Mouse (Mus musculus): ENCODE results near the gene Apol7b. TPM values are rescaled to one million over a fixed set of nuclear protein-coding genes. Genes with fewer than 3 reads are reported as not detected.

Apol7b gene
- polyA plus RNA-seq, 1 experiment, result not detected

- Histone ChIP-seq H3K79me2 (ENCODE audit: control insufficient read depth, insufficient read depth) (no peaks in the 10 kb centered on the region), H3K4me3 (no peak overlapping the region), H3K27me3 (ENCODE audit: control insufficient read depth, insufficient read depth, insufficient read length) (no peaks in the 10 kb centered on the region), H3ac (ENCODE audit: control insufficient read depth, insufficient read length) (no peak overlapping the region), H3K36me3 (ENCODE audit: control insufficient read depth, insufficient read depth) (no peaks in the 10 kb centered on the region), H3K4me2 (ENCODE audit: low read depth) (no peak overlapping the region)
- no peak for TF ChIP-seq USF1 (IDR thresholded peaks at IDR 0.05; ENCODE audit: low read depth)
Observed at GRCm38 (mm10) chr15:77384340-77385030, 62.8 kb downstream of the Apol7b start.

- Histone ChIP-seq H3K36me3 (ENCODE audit: control insufficient read depth, insufficient read depth) (no peaks in the 10 kb centered on the region), H3K4me3 (no peak overlapping the region), H3K79me2 (ENCODE audit: control insufficient read depth, insufficient read depth) (no peaks in the 10 kb centered on the region), H3K27me3 (ENCODE audit: control insufficient read depth, insufficient read depth, insufficient read length) (no peaks in the 10 kb centered on the region), H3ac (ENCODE audit: control insufficient read depth, insufficient read length) (no peak overlapping the region), H3K4me2 (ENCODE audit: low read depth) (no peak overlapping the region)
- TF ChIP-seq REST (IDR thresholded peaks at IDR 0.05; ENCODE audit: insufficient read depth, insufficient read length), result no peak
- no peak for TF ChIP-seq POLR2AphosphoS2 (IDR thresholded peaks at IDR 0.05; ENCODE audit: insufficient read length, low read depth)
- TF ChIP-seq USF1 (IDR thresholded peaks at IDR 0.05; ENCODE audit: low read depth), result no peak
- no peak for TF ChIP-seq MYOG (IDR thresholded peaks at IDR 0.05; ENCODE audit: control insufficient read depth in 1 of 3, insufficient read depth in 1 of 3, insufficient read length in 2 of 3, low read depth in 2 of 3)
- no peak for TF ChIP-seq MAX (IDR thresholded peaks at IDR 0.05; ENCODE audit: low read depth)
- TF ChIP-seq MYOD1 (IDR thresholded peaks at IDR 0.05; ENCODE audit: control insufficient read depth in 1 of 3, insufficient read length in 2 of 3, low read depth in 2 of 3), result no peak
- no peak for TF ChIP-seq TCF3 (IDR thresholded peaks at IDR 0.05; ENCODE audit: insufficient read length, low read depth)
- TF ChIP-seq E2F4 (IDR thresholded peaks at IDR 0.05; ENCODE audit: insufficient read depth), result no peak
- no peak for TF ChIP-seq SRF (IDR thresholded peaks at IDR 0.05; ENCODE audit: control insufficient read depth, insufficient read length, low read depth)
- TF ChIP-seq POLR2A (IDR thresholded peaks at IDR 0.05; ENCODE audit: insufficient read length, low read depth), result no peak
- TF ChIP-seq TCF12 (IDR thresholded peaks at IDR 0.05; ENCODE audit: insufficient read depth, poor library complexity, severe bottlenecking), result no peak
- TF ChIP-seq CEBPB (IDR thresholded peaks at IDR 0.05; ENCODE audit: insufficient read depth, poor library complexity, severe bottlenecking), result no peak
Observed at GRCm38 (mm10) chr15:77382880-77383279, 64.4 kb downstream of the Apol7b start.

- TF ChIP-seq REST (IDR thresholded peaks at IDR 0.05; ENCODE audit: insufficient read depth, insufficient read length) (no peak), SRF (IDR thresholded peaks at IDR 0.05; ENCODE audit: control insufficient read depth, insufficient read length, low read depth) (no peak), TCF3 (IDR thresholded peaks at IDR 0.05; ENCODE audit: insufficient read length, low read depth) (no peak), CEBPB (IDR thresholded peaks at IDR 0.05; ENCODE audit: insufficient read depth, poor library complexity, severe bottlenecking) (no peak)
- no peaks in the 10 kb centered on the region for H3K79me2 ChIP-seq (ENCODE audit: control insufficient read depth, insufficient read depth)
- H3K4me3 ChIP-seq, result no peak overlapping the region
- no peak overlapping the region for H3ac ChIP-seq (ENCODE audit: control insufficient read depth, insufficient read length)
- H3K36me3 ChIP-seq (ENCODE audit: control insufficient read depth, insufficient read depth), result no peaks in the 10 kb centered on the region
- H3K4me2 ChIP-seq (ENCODE audit: low read depth), result no peak overlapping the region
- H3K27me3 ChIP-seq (ENCODE audit: control insufficient read depth, insufficient read depth, insufficient read length), result no peaks in the 10 kb centered on the region
Observed at GRCm38 (mm10) chr15:77382271-77382850, 64.9 kb downstream of the Apol7b start.

- H3K4me2 ChIP-seq (ENCODE audit: low read depth), result no peak overlapping the region
- no peaks in the 10 kb centered on the region for H3K27me3 ChIP-seq (ENCODE audit: control insufficient read depth, insufficient read depth, insufficient read length)
- H3K4me3 ChIP-seq, result no peak overlapping the region
- H3K79me2 ChIP-seq (ENCODE audit: control insufficient read depth, insufficient read depth), result no peaks in the 10 kb centered on the region
- TF ChIP-seq MYOG (IDR thresholded peaks at IDR 0.05; ENCODE audit: control insufficient read depth in 1 of 3, insufficient read depth in 1 of 3, insufficient read length in 2 of 3, low read depth in 2 of 3), result no peak
- TF ChIP-seq TCF12 (IDR thresholded peaks at IDR 0.05; ENCODE audit: insufficient read depth, poor library complexity, severe bottlenecking), result no peak
- TF ChIP-seq MAX (IDR thresholded peaks at IDR 0.05; ENCODE audit: low read depth), result no peak
- TF ChIP-seq REST (IDR thresholded peaks at IDR 0.05; ENCODE audit: insufficient read depth, insufficient read length), result no peak
- TF ChIP-seq USF1 (IDR thresholded peaks at IDR 0.05; ENCODE audit: low read depth), result no peak
- no peak for TF ChIP-seq SRF (IDR thresholded peaks at IDR 0.05; ENCODE audit: control insufficient read depth, insufficient read length, low read depth)
- TF ChIP-seq MYOD1 (IDR thresholded peaks at IDR 0.05; ENCODE audit: control insufficient read depth in 1 of 3, insufficient read length in 2 of 3, low read depth in 2 of 3), result no peak
- TF ChIP-seq E2F4 (IDR thresholded peaks at IDR 0.05; ENCODE audit: insufficient read depth), result no peak
- no peak for TF ChIP-seq POLR2A (IDR thresholded peaks at IDR 0.05; ENCODE audit: insufficient read length, low read depth)
- TF ChIP-seq CEBPB (IDR thresholded peaks at IDR 0.05; ENCODE audit: insufficient read depth, poor library complexity, severe bottlenecking), result no peak
- TF ChIP-seq POLR2AphosphoS2 (IDR thresholded peaks at IDR 0.05; ENCODE audit: insufficient read length, low read depth), result no peak
- no peak for TF ChIP-seq TCF3 (IDR thresholded peaks at IDR 0.05; ENCODE audit: insufficient read length, low read depth)
- H3ac ChIP-seq (ENCODE audit: control insufficient read depth, insufficient read length), result no peak overlapping the region
- no peaks in the 10 kb centered on the region for H3K36me3 ChIP-seq (ENCODE audit: control insufficient read depth, insufficient read depth)
Observed at GRCm38 (mm10) chr15:77381481-77381880, 65.8 kb downstream of the Apol7b start.

- H3ac ChIP-seq (ENCODE audit: control insufficient read depth, insufficient read length), result no peak overlapping the region
- TF ChIP-seq TCF12 (IDR thresholded peaks at IDR 0.05; ENCODE audit: insufficient read depth, poor library complexity, severe bottlenecking), result no peak
- no peak for TF ChIP-seq E2F4 (IDR thresholded peaks at IDR 0.05; ENCODE audit: insufficient read depth)
- no peak for TF ChIP-seq MAX (IDR thresholded peaks at IDR 0.05; ENCODE audit: low read depth)
- TF ChIP-seq REST (IDR thresholded peaks at IDR 0.05; ENCODE audit: insufficient read depth, insufficient read length), result no peak
- no peak for TF ChIP-seq USF1 (IDR thresholded peaks at IDR 0.05; ENCODE audit: low read depth)
- no peak for TF ChIP-seq TCF3 (IDR thresholded peaks at IDR 0.05; ENCODE audit: insufficient read length, low read depth)
- no peak for TF ChIP-seq CEBPB (IDR thresholded peaks at IDR 0.05; ENCODE audit: insufficient read depth, poor library complexity, severe bottlenecking)
- no peak for TF ChIP-seq MYOD1 (IDR thresholded peaks at IDR 0.05; ENCODE audit: control insufficient read depth in 1 of 3, insufficient read length in 2 of 3, low read depth in 2 of 3)
- no peak for TF ChIP-seq MYOG (IDR thresholded peaks at IDR 0.05; ENCODE audit: control insufficient read depth in 1 of 3, insufficient read depth in 1 of 3, insufficient read length in 2 of 3, low read depth in 2 of 3)
- TF ChIP-seq POLR2AphosphoS2 (IDR thresholded peaks at IDR 0.05; ENCODE audit: insufficient read length, low read depth), result no peak
- TF ChIP-seq SRF (IDR thresholded peaks at IDR 0.05; ENCODE audit: control insufficient read depth, insufficient read length, low read depth), result no peak
- TF ChIP-seq POLR2A (IDR thresholded peaks at IDR 0.05; ENCODE audit: insufficient read length, low read depth), result no peak
Observed at GRCm38 (mm10) chr15:77379921-77380320, 67.4 kb downstream of the Apol7b start.

More at GRCm38 (mm10) chr15:77379921-77380320, 67.4 kb downstream of the Apol7b start:
- Histone ChIP-seq H3K4me3 (no peak overlapping the region), H3K36me3 (ENCODE audit: control insufficient read depth, insufficient read depth) (no peaks in the 10 kb centered on the region), H3K27me3 (ENCODE audit: control insufficient read depth, insufficient read depth, insufficient read length) (no peaks in the 10 kb centered on the region), H3K79me2 (ENCODE audit: control insufficient read depth, insufficient read depth) (no peaks in the 10 kb centered on the region), H3K4me2 (ENCODE audit: low read depth) (peak overlapping the region; percentile 49)
